19 mouse cellular contexts compared by ENCODE assay signal in the genomic region with DNA sequence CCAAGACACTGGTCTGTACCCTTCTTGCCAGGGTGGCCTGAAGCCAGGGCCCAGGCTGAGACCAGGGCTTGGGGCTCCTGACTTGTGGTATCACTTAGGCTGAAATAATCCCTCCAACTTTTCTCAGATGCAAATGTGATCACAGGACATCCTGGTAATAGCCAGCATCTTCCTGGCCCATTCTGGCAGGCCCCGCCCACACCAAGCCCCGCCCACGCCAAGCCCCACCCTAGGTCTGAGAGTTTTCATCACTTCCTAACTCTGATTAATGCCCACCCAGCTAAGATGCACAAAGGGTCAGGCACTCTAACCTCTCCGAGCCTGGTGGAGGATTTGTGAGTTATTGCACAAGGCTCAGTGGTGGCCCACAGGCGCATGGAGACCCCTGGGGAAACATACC. TPM values are rescaled to one million over a fixed set of nuclear protein-coding genes. Genes with fewer than 3 reads are reported as not detected.
DNase-seq lines count a peak whose midpoint lies in the region; ATAC-seq lines count a peak whose summit lies in the region.
"Had no signal": no experiment of that assay in that cellular context is flagged by ENCODE, and none has a peak within 500 bp of the region (broad histone marks: within the 10 kb centered on the region; RNA-seq: fewer than 3 reads in every experiment).

No protein-coding gene starts in this region.

- H3K9ac ChIP-seq in limb, embryonic 12.5 days (replicated peaks): no peak overlapping the region
- H3K9ac ChIP-seq: embryonic facial prominence, embryonic 13.5 days; hindbrain, embryonic 15.5 days had no signal

- DNase-seq in embryo, embryonic 10 days (ENCODE audit: low spot score): peak; percentile 20
- no peak for DNase-seq in embryo, embryonic 10.5 days (ENCODE audit: low spot score)
- DNase-seq in kidney, postnatal 4 days: peak; percentile 37 to 45
- no peak for DNase-seq in kidney, postnatal 25 days
- no peak for DNase-seq in embryonic facial prominence, embryonic 10.5 days (ENCODE audit: low spot score)
- no peak for DNase-seq in layer of hippocampus, adult 9-10 months (ENCODE audit: low spot score)
- DNase-seq: adrenal gland, postnatal 10 days; cerebellum, adult 11-12 months; cerebellum, adult 9-10 months; cerebellum, postnatal 36 days; gastrocnemius, adult 2 months; gastrocnemius, postnatal 25 days; heart, postnatal 10 days had no signal

- H3K4me2 ChIP-seq in limb, embryonic 12.5 days: no peak overlapping the region
- H3K4me2 ChIP-seq: embryonic facial prominence, embryonic 13.5 days; hindbrain, embryonic 15.5 days had no signal

- peaks cover 4% of the 10 kb centered on the region for H3K36me3 ChIP-seq in embryonic facial prominence, embryonic 10.5 days (replicated peaks)
- peaks cover 2% of the 10 kb centered on the region; the same call in 1 of the 2 replicates for H3K36me3 ChIP-seq in limb, embryonic 12.5 days
- H3K36me3 ChIP-seq: hindbrain, embryonic 15.5 days had no signal

- 0 out of 2 replicates have a peak, but pooled peaks cover 4% of the 10 kb centered on the region for H3K27me3 ChIP-seq in embryonic facial prominence, embryonic 10.5 days (replicated peaks; ENCODE audit: low read depth, poor library complexity, severe bottlenecking)
- H3K27me3 ChIP-seq in limb, embryonic 12.5 days: no peaks in the 10 kb centered on the region
- H3K27me3 ChIP-seq: embryonic facial prominence, embryonic 13.5 days; hindbrain, embryonic 15.5 days had no signal

- peak overlapping the region; percentile 71 for H3K27ac ChIP-seq in embryonic facial prominence, embryonic 10.5 days (replicated peaks)
- peak overlapping the region; percentile 66 for H3K27ac ChIP-seq in limb, embryonic 12.5 days
- H3K27ac ChIP-seq: gastrocnemius, adult 2 months; hindbrain, embryonic 15.5 days had no signal

- 40% methylated on average over 5 of the region's 5 CpGs for WGBS in embryonic facial prominence, embryonic 10.5 days
- WGBS in limb, embryonic 12.5 days: 23% methylated on average over 5 of the region's 5 CpGs

- H3K4me1 ChIP-seq in embryonic facial prominence, embryonic 10.5 days: peaks cover 65% of the 10 kb centered on the region
- peaks cover 32% of the 10 kb centered on the region for H3K4me1 ChIP-seq in limb, embryonic 12.5 days (replicated peaks)

- H3K4me3 ChIP-seq in embryonic facial prominence, embryonic 10.5 days: no peak overlapping the region
- H3K4me3 ChIP-seq in limb, embryonic 12.5 days (replicated peaks): no peak overlapping the region
- H3K4me3 ChIP-seq: embryonic facial prominence, embryonic 13.5 days; gastrocnemius, adult 2 months; hindbrain, embryonic 15.5 days had no signal

- no peaks in the 10 kb centered on the region for H3K9me3 ChIP-seq in embryonic facial prominence, embryonic 10.5 days
- H3K9me3 ChIP-seq in limb, embryonic 12.5 days: no peaks in the 10 kb centered on the region
- H3K9me3 ChIP-seq: embryonic facial prominence, embryonic 13.5 days; hindbrain, embryonic 15.5 days had no signal

- ATAC-seq in limb, embryonic 12.5 days (ENCODE audit: insufficient number of reproducible peaks, insufficient read depth, low FRiP score, low TSS enrichment, low read depth): no peak
- ATAC-seq: forebrain, embryonic 14.5 days had no signal

RNA-seq across cellular contexts. Expression of a gene that starts 2.1 kb away (rescaled TPM):
- 0.30 TPM in 1 of 2 replicates, not detected in the other for polyA plus RNA-seq in embryonic facial prominence, embryonic 10.5 days (2016; fragmentation: Nextera tagmentation; extraction: Ambion mirVana)
- polyA plus RNA-seq in limb, embryonic 12.5 days (2016; fragmentation: Nextera tagmentation; extraction: Ambion mirVana): not detected in 2 replicates
- polyA plus RNA-seq: C2C12; embryonic facial prominence, embryonic 13.5 days; forebrain, embryonic 14.5 days; heart, embryonic 14.5 days; hindbrain, embryonic 15.5 days had no signal

RNA-seq across cellular contexts. Expression of a gene that starts 9.0 kb away (rescaled TPM):
- 49.6 and 54.9 TPM in 2 replicates for polyA plus RNA-seq in embryonic facial prominence, embryonic 10.5 days (2016; fragmentation: Nextera tagmentation; extraction: Ambion mirVana)
- 39.0 and 48.0 TPM in 2 replicates for polyA plus RNA-seq in limb, embryonic 12.5 days (2016; fragmentation: Nextera tagmentation; extraction: Ambion mirVana)

RNA-seq across cellular contexts. Expression of a gene that starts 9.2 kb away (rescaled TPM):
- 4.6 and 5.2 TPM in 2 replicates for polyA plus RNA-seq in embryonic facial prominence, embryonic 10.5 days (2016; fragmentation: Nextera tagmentation; extraction: Ambion mirVana)
- polyA plus RNA-seq in limb, embryonic 12.5 days (2016; fragmentation: Nextera tagmentation; extraction: Ambion mirVana): 5.9 and 8.4 TPM in 2 replicates

RNA-seq across cellular contexts. Expression of a gene that starts 43.7 kb away (rescaled TPM):
- 296 and 300 TPM in 2 replicates for polyA plus RNA-seq in embryonic facial prominence, embryonic 10.5 days (2016; fragmentation: Nextera tagmentation; extraction: Ambion mirVana)
- polyA plus RNA-seq in limb, embryonic 12.5 days (2016; fragmentation: Nextera tagmentation; extraction: Ambion mirVana): 299 and 305 TPM in 2 replicates

RNA-seq across cellular contexts. Expression of a gene that starts 52.6 kb away (rescaled TPM):
- 70.0 and 76.4 TPM in 2 replicates for polyA plus RNA-seq in embryonic facial prominence, embryonic 10.5 days (2016; fragmentation: Nextera tagmentation; extraction: Ambion mirVana)
- polyA plus RNA-seq in limb, embryonic 12.5 days (2016; fragmentation: Nextera tagmentation; extraction: Ambion mirVana): 52.3 and 52.7 TPM in 2 replicates

Comparison
In these comparisons a context has a peak if more than half of its experiments do, and no peak if none do; other contexts are left out.
1. DNase-seq: peak in embryo, embryonic 10 days (single experiment) and kidney, postnatal 4 days (2 of 2); none in embryo, embryonic 10.5 days (single experiment), kidney, postnatal 25 days (0 of 2), embryonic facial prominence, embryonic 10.5 days (single experiment) and layer of hippocampus, adult 9-10 months (single experiment).